Mouse (Mus musculus) embryonic facial prominence, embryonic 15.5 days (tissue): ENCODE measurements around the gene Nkg7. TPM values are rescaled to one million over a fixed set of nuclear protein-coding genes. Genes with fewer than 3 reads are reported as not detected.
A peak's percentile ranks its signal among the peaks of the same experiment; 100 is the strongest.

Experiments used
- ATAC-seq: fragments of 200-750 bp; cut with Nextera tagmentation; 2 replicates; pipeline ENCODE4 v1.8.0; 2017; ENCODE audit warnings: low read depth, moderate TSS enrichment; ENCODE audit not compliant: insufficient number of reproducible peaks, low FRiP score, low TSS enrichment
- H3K27ac ChIP-seq: fragments of 300-500 bp; sonication (generic); replicated peaks from 2 replicates; pipeline ENCODE4 v1.5.1; 2015; ENCODE audit warnings: mild to moderate bottlenecking, inconsistent platforms
- H3K27me3 ChIP-seq: fragments of 300-500 bp; sonication (generic); 2 replicates; pipeline ENCODE4 v1.6.1; 2015; ENCODE audit warnings: inconsistent platforms
- H3K36me3 ChIP-seq: fragments of 300-500 bp; sonication (generic); 2 replicates; pipeline ENCODE4 v1.6.1; 2015; ENCODE audit warnings: mild to moderate bottlenecking, inconsistent platforms
- H3K4me1 ChIP-seq: fragments of 300-500 bp; sonication (generic); 2 replicates; pipeline ENCODE4 v1.6.1; 2015; ENCODE audit warnings: inconsistent platforms
- H3K4me2 ChIP-seq: fragments of 300-500 bp; sonication (generic); replicated peaks from 2 replicates; pipeline ENCODE4 v1.6.1; 2015; ENCODE audit warnings: mild to moderate bottlenecking, inconsistent platforms
- H3K4me3 ChIP-seq: fragments of 300-500 bp; sonication (generic); replicated peaks from 2 replicates; pipeline ENCODE4 v1.5.1; 2015; ENCODE audit warnings: mild to moderate bottlenecking, inconsistent platforms
- H3K9ac ChIP-seq: fragments of 300-500 bp; sonication (generic); 2 replicates; pipeline ENCODE4 v1.6.1; 2015; ENCODE audit warnings: inconsistent platforms
- H3K9me3 ChIP-seq: fragments of 300-500 bp; sonication (generic); replicated peaks from 2 replicates; pipeline ENCODE4 v1.6.1; 2016; ENCODE audit warnings: inconsistent platforms
- WGBS: fragments of 180-500 bp; shearing (Covaris S2); methylation state at CpG from one replicate; pipeline ENCODE4 v1.1.7; 2015; 5-methylcytosine and 5-hydroxymethylcytosine counted together
- microRNA-seq: library from miRNA; unstranded; fragments of <30 nt; microRNA quantifications from one replicate; pipeline ENCODE4, GENCODE M21; 2016; ENCODE audit warnings: borderline number of aligned reads
- polyA plus RNA-seq: library from polyadenylated mRNA; unstranded; fragments of >200 nt; fragmentation: Nextera tagmentation; extraction: Ambion mirVana; gene quantifications from 2 replicates; pipeline ENCODE4 v1.2.1, GENCODE M21; 2015

Nkg7 gene
- polyA plus RNA-seq, 1 experiment from 2014 or later, result 3.2 TPM

DNA sequence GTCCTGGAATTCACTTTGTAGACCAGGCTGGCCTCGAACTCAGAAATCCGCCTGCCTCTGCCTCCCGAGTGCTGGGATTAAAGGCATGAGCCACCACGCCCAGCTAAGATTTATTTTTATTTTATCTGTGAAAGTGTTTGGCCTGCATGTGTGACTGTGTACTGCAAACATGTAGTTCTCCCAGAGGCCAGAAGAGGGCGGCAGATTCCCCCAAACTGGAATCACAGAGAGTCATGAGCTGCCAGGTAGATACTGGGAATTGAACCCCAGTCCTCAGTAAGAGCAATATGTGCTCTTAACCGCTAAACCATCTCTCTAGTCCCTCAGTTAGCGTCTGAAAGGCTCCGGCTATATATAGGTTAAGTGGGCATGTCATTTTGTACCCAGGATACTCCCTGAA, 33.5 kb downstream of the Nkg7 start:
- WGBS, result 42% methylated on average over 8 of the region's 8 CpGs
- H3K4me1 ChIP-seq, result peaks cover 7% of the 10 kb centered on the region; the same call in 1 of the 2 replicates
- H3K27ac ChIP-seq, result no peak overlapping the region
- no peaks in the 10 kb centered on the region for H3K9me3 ChIP-seq
- no peaks in the 10 kb centered on the region for H3K36me3 ChIP-seq
- peaks cover 1% of the 10 kb centered on the region; the same call in 1 of the 2 replicates for H3K27me3 ChIP-seq
- no peak for ATAC-seq
- H3K9ac ChIP-seq, result no peak overlapping the region
- H3K4me3 ChIP-seq, result no peak overlapping the region
- H3K4me2 ChIP-seq, result no peak overlapping the region

DNA sequence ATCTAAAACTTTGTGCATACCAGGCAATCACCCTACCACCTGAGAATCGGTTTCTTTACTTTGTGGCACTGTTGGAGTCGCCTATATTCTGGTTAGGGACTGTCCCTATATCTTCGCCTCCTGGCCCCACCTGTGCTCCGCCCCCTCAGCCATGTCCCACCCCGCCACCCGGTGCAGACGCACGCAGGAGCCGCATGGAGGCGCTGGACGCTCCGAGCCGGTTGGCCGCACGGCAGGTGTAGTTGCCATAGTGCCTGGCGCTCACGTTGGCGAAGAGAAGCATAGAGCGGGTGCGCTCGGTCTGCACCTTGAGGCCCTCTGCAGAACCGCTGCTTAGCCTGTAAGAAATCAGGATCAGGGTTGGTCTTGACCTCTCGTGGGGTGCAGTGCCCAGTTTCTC, 38.8 kb downstream of the Nkg7 start:
- H3K9me3 ChIP-seq, result no peaks in the 10 kb centered on the region
- 17% methylated on average over 23 of the region's 23 CpGs for WGBS
- H3K27ac ChIP-seq, result no peak overlapping the region
- ATAC-seq, result no peak
- no peak overlapping the region for H3K9ac ChIP-seq
- H3K4me1 ChIP-seq, result no peaks in the 10 kb centered on the region
- H3K4me2 ChIP-seq, result no peak overlapping the region
- no peak overlapping the region for H3K4me3 ChIP-seq
- peaks cover 29% of the 10 kb centered on the region for H3K27me3 ChIP-seq
- H3K36me3 ChIP-seq, result no peaks in the 10 kb centered on the region

DNA sequence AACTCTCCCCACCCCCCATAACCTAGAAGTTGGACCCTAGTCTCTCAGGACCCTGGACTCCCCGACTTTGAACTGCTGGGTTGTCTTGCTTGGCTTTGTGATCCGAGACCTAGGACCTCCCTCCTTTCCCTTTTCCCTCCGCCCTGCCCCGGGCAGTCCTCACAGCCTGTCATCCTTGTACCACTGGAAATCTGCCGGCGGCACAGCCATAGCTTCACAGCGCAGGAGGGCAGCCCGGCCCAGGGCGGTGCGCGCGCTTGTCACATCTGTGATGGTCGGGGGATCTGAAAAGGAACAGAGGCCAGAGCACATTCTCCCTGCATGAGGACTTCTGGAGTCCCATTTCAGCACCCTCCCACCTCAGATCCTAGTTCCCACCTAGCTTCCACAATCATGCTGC, 39.5 kb downstream of the Nkg7 start:
- Histone ChIP-seq H3K27ac (no peak overlapping the region), H3K27me3 (peaks cover 29% of the 10 kb centered on the region), H3K4me2 (no peak overlapping the region), H3K9ac (no peak overlapping the region), H3K9me3 (no peaks in the 10 kb centered on the region), H3K4me3 (no peak overlapping the region), H3K4me1 (no peaks in the 10 kb centered on the region), H3K36me3 (no peaks in the 10 kb centered on the region)
- 15% methylated on average over 13 of the region's 13 CpGs for WGBS
- no peak for ATAC-seq

DNA sequence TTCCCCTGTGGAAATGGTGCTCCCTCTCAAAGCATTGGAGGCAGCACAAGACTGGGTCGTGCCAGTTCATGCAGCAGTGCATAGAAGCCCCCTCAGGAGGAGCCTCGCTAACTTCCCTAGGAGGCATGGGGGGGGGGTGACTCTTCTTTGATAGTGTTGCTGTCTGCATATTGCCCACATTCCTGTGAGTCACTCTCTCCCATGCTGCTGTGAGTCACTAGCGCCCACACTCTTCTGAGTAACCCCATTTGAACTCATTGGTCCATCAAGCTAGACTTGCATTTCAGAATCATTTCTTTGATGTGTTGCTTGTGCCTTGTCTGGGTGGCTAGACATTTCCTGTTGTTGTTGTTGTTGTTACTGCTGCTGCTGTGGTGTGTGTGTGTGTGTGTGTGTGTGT, 44.3 kb downstream of the Nkg7 start:
- Histone ChIP-seq H3K4me3 (no peak overlapping the region), H3K9me3 (no peaks in the 10 kb centered on the region), H3K27me3 (peaks cover 20% of the 10 kb centered on the region), H3K36me3 (no peaks in the 10 kb centered on the region), H3K4me1 (no peaks in the 10 kb centered on the region), H3K27ac (no peak overlapping the region), H3K9ac (no peak overlapping the region), H3K4me2 (no peak overlapping the region)
- WGBS, result 58% methylated on average over 3 of the region's 3 CpGs
- ATAC-seq, result no peak

DNA sequence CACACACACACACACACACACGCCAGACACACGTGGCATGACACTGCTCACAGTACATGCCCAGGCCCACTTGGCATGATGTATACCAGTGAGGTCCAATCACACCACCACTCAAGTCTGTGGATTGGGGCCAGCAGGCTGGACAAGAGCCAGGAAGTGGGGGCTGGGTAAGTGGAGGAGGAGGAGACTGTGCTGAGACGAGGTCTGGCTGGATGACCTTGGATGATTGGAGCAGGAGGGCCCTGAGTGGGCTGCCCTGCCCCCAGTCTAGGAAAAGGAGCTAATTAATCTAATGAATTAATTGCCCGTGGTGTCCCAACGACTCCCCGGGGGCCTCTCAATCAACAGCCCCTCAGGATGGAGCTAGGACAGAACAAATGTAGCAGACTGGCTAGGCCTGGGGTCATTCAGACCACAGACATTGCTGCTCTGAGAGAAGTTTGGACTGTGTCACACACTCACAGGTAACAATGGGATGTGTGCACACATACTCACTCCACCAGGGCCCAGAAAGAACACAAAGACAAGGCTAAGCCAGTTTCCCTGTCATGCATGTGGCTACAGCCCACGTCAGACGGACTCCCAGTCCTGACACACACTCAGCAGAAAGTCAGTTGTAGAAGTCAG, 45.3 kb downstream of the Nkg7 start:
- no peak overlapping the region for H3K4me3 ChIP-seq
- peak; percentile 29; the same call in 1 of the 2 replicates for ATAC-seq
- peaks cover 10% of the 10 kb centered on the region for H3K27me3 ChIP-seq
- no peaks in the 10 kb centered on the region for H3K4me1 ChIP-seq
- H3K9me3 ChIP-seq, result no peaks in the 10 kb centered on the region
- H3K27ac ChIP-seq, result no peak overlapping the region
- H3K36me3 ChIP-seq, result no peaks in the 10 kb centered on the region
- H3K9ac ChIP-seq, result no peak overlapping the region
- WGBS, result 56% methylated on average over 8 of the region's 8 CpGs
- H3K4me2 ChIP-seq, result no peak overlapping the region

DNA sequence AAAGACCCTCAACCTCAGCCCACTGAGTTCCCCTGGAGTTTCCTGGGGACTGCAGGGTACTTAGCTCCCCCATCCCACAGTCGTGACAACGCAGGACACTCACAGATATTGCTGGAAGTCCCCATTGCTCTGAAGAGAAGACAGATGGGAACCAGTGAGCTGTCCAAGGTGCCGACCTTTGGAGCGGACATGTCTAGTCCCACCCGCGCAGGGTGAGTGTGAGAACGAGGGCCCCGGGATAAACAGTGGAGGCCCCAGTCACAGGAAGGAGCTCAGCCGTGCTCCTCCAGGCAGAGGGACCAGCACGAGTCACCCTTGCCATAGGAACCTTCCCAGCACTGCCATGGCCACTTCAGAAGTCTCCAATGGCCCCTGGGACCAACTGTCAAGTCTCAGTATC, 46.4 kb downstream of the Nkg7 start:
- H3K27ac ChIP-seq, result no peak overlapping the region
- ATAC-seq, result no peak
- no peak overlapping the region for H3K9ac ChIP-seq
- H3K27me3 ChIP-seq, result 0 out of 2 replicates have a peak, but pooled peaks cover under 1% of the 10 kb centered on the region
- H3K9me3 ChIP-seq, result no peaks in the 10 kb centered on the region
- no peaks in the 10 kb centered on the region for H3K4me1 ChIP-seq
- 6% methylated on average over 10 of the region's 10 CpGs for WGBS
- H3K4me2 ChIP-seq, result no peak overlapping the region
- no peak overlapping the region for H3K4me3 ChIP-seq
- no peaks in the 10 kb centered on the region for H3K36me3 ChIP-seq

Small RNA genes lying within 50 kb of the gene (microRNA-seq; reads per million reads assigned to microRNA genes)
- not detected for gene Mir7051

Other genes starting within 250 kb of the Nkg7 start
- 12.5 and 13.0 TPM in 2 replicates for gene Zfp715, start 123.8 kb upstream of the Nkg7 start, polyA plus RNA-seq
- 0.21 and 0.24 TPM in 2 replicates for gene Siglecf, start 85.7 kb upstream of the Nkg7 start, polyA plus RNA-seq
- 0.04 and 0.71 TPM in 2 replicates for gene Siglecg, start 28.9 kb upstream of the Nkg7 start, polyA plus RNA-seq
- not detected in 2 replicates for gene Lim2, start 9.4 kb upstream of the Nkg7 start, polyA plus RNA-seq
- not detected in 2 replicates for gene Cldnd2, start 3.7 kb downstream of the Nkg7 start, polyA plus RNA-seq
- gene Etfb, start 7.0 kb downstream of the Nkg7 start, polyA plus RNA-seq, result 258 and 284 TPM in 2 replicates
- gene Gm45233, start 7.1 kb downstream of the Nkg7 start, polyA plus RNA-seq, result 0.26 and 0.94 TPM in 2 replicates
- gene Vsig10l, start 26.1 kb downstream of the Nkg7 start, polyA plus RNA-seq, result 13.6 and 15.3 TPM in 2 replicates
- gene Iglon5, start 53.0 kb downstream of the Nkg7 start, polyA plus RNA-seq, result 1.1 and 1.5 TPM in 2 replicates
- gene 4931406B18Rik, start 68.9 kb downstream of the Nkg7 start, polyA plus RNA-seq, result not detected in 2 replicates
- gene Cd33, start 107.4 kb downstream of the Nkg7 start, polyA plus RNA-seq, result 1.9 and 2.8 TPM in 2 replicates
- gene Zfp658, start 125.2 kb downstream of the Nkg7 start, polyA plus RNA-seq, result 3.8 and 4.0 TPM in 2 replicates
- gene Zfp719, start 142.5 kb downstream of the Nkg7 start, polyA plus RNA-seq, result 13.6 and 13.7 TPM in 2 replicates
- 0.24 and 0.45 TPM in 2 replicates for gene Zfp819, start 170.1 kb downstream of the Nkg7 start, polyA plus RNA-seq
- gene Ceacam18, start 197.6 kb downstream of the Nkg7 start, polyA plus RNA-seq, result not detected in 2 replicates
- gene Siglece, start 223.1 kb downstream of the Nkg7 start, polyA plus RNA-seq, result 1.0 and 1.7 TPM in 2 replicates
- 17.1 and 18.2 TPM in 2 replicates for gene Ctu1, start 234.9 kb downstream of the Nkg7 start, polyA plus RNA-seq